Mouse (Mus musculus) heart, adult 2 months (tissue): Measurements from ENCODE around the gene Tiam2. TPM values are rescaled to one million over a fixed set of nuclear protein-coding genes. Genes with fewer than 3 reads are reported as not detected.

Experiments used
- DNase-seq, 2 experiments: peaks; one replicate each; pipeline ENCODE4 v3.0.0; 2021
- H3K27ac ChIP-seq: fragments of 200-600 bp; 2 replicates; pipeline ENCODE4 v1.8.1; 2022
- H3K27me3 ChIP-seq: fragments of 200-500 bp; 2 replicates; pipeline ENCODE4 v1.6.1; 2012; ENCODE audit warnings: mild to moderate bottlenecking, low read length, inconsistent platforms, mixed read lengths; ENCODE audit not compliant: control insufficient read depth, insufficient read depth
- H3K36me3 ChIP-seq: fragments of 200-500 bp; 2 replicates; pipeline ENCODE4 v1.6.1; 2012; ENCODE audit warnings: low read length, inconsistent platforms; ENCODE audit not compliant: control insufficient read depth, insufficient read depth
- H3K4me1 ChIP-seq: fragments of 200-500 bp; 2 replicates; pipeline ENCODE4 v1.6.1; 2011; ENCODE audit warnings: low read length; ENCODE audit not compliant: control insufficient read depth, insufficient read depth
- H3K4me3 ChIP-seq: fragments of 200-600 bp; 2 replicates; pipeline ENCODE4 v1.8.1; 2022
- H3K79me2 ChIP-seq: fragments of 200-500 bp; replicated peaks from 2 replicates; pipeline ENCODE4 v1.6.1; 2012; ENCODE audit warnings: mild to moderate bottlenecking, inconsistent platforms, low read length, moderate library complexity, mixed read lengths; ENCODE audit not compliant: control insufficient read depth, insufficient read depth
- H3K9ac ChIP-seq: fragments of 200-500 bp; 2 replicates; pipeline ENCODE4 v1.6.1; 2012; ENCODE audit warnings: low read depth, mild to moderate bottlenecking, control low read depth, inconsistent platforms, low read length, mixed read lengths
- CTCF ChIP-seq: fragments of 200-600 bp; IDR thresholded peaks from 2 replicates; pipeline ENCODE4 v1.8.1; 2022; ENCODE audit warnings: antibody characterized with exemption, mild to moderate bottlenecking, moderate library complexity
- EP300 ChIP-seq: fragments of 200-500 bp; IDR thresholded peaks from 2 replicates; pipeline ENCODE4 v1.6.1; 2011; ENCODE audit warnings: low read depth, low read length, control low read depth; ENCODE audit not compliant: insufficient read depth
- POLR2A ChIP-seq: fragments of 200-500 bp; IDR thresholded peaks from 2 replicates; pipeline ENCODE4 v1.6.1; 2011; ENCODE audit warnings: mild to moderate bottlenecking, low read depth, low read length, control low read depth; ENCODE audit not compliant: insufficient read depth
- WGBS: fragments of 180-500 bp; shearing (Covaris S2); methylation state at CpG from one replicate; pipeline ENCODE4 v1.1.7; 2018; 5-methylcytosine and 5-hydroxymethylcytosine counted together
- intact Hi-C: fragments of 180-260 bp; cut with DNase I; formaldehyde crosslinking; loops from one replicate; pipeline ENCODE4 v1.15.1; 2025
- polyA plus RNA-seq: library from polyadenylated mRNA; depleted of rRNA; stranded (reverse); fragments of >200 nt; gene quantifications from 2 replicates; pipeline ENCODE4 v1.2.3, GENCODE M21; 2012
- total RNA-seq, 2 experiments: library from RNA; stranded (reverse); gene quantifications; 2 replicates each; pipeline ENCODE4 v1.2.3; 2021

The Tiam2 gene
- total and polyA plus RNA-seq, 3 experiments, result 1.1 to 2.7 (median 2.3) TPM

DNA sequence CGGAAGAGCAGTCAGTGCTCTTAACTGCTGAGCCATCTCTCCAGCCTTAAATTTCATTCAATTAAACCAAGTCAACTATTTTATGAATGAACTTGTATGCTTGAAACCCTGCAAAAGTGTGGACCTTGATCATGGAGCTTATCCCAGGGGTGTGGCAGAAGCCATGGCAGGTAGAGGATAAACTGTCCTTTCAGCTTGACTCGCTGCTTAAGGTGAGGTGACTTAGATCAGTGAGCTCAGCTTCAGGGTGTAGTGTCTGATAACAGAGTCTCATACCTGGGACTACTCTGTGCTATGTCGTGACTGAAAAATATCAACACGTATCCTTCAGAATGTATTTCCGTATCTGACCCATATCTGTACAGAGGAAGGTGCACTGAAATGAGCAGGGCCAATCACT lies 194.0 kb downstream of the Tiam2 start:
- 92% methylated on average over 5 of the region's 5 CpGs for WGBS
- TF ChIP-seq CTCF (no peak), POLR2A (no peak), EP300 (no peak)
- Histone ChIP-seq H3K9ac (no peak overlapping the region), H3K4me3 (no peak overlapping the region), H3K27ac (no peak overlapping the region), H3K4me1 (no peaks in the 10 kb centered on the region), H3K79me2 (no peaks in the 10 kb centered on the region), H3K27me3 (no peaks in the 10 kb centered on the region), H3K36me3 (no peaks in the 10 kb centered on the region)
- intact Hi-C loops, result no loop called here
- no peak for DNase-seq

DNA sequence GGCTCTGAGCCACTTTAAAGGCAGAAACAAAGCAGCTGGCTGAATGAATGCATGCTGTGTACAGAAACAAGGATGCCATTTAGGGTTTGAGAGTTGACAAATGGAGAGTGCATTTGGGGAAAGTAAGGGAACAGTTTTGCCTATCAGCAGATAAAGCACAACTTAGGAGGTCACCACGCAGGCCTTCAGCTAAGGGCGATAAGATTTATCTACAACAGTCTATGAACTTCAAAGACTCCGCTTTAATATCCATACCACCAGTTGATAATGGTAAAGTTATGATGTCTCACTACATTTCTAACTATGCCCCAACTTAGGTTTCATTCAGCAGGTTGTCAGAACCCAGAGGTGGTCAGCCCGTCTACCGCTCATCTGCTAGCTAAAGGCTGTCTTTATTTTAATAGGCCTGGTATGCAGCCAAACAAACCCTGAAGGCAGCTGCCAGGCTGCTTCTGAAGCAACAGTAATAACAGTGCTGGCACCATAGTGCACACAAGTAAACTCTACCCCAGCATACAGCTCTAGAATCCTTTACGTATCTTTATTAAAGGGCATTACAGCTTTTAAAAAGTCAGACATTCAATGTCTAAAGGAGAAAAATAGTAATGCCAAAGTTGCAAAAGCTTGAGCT lies 201.6 kb downstream of the Tiam2 start:
- no peak overlapping the region for H3K9ac ChIP-seq
- no peaks in the 10 kb centered on the region for H3K36me3 ChIP-seq
- no peak for DNase-seq
- H3K4me3 ChIP-seq, result no peak overlapping the region
- TF ChIP-seq EP300 (no peak), POLR2A (no peak), CTCF (no peak)
- H3K27ac ChIP-seq, result no peak overlapping the region
- 53% methylated on average over 6 of the region's 6 CpGs for WGBS
- no peaks in the 10 kb centered on the region for H3K27me3 ChIP-seq
- no peaks in the 10 kb centered on the region for H3K79me2 ChIP-seq
- intact Hi-C loops, result no loop called here
- H3K4me1 ChIP-seq, result no peaks in the 10 kb centered on the region

DNA sequence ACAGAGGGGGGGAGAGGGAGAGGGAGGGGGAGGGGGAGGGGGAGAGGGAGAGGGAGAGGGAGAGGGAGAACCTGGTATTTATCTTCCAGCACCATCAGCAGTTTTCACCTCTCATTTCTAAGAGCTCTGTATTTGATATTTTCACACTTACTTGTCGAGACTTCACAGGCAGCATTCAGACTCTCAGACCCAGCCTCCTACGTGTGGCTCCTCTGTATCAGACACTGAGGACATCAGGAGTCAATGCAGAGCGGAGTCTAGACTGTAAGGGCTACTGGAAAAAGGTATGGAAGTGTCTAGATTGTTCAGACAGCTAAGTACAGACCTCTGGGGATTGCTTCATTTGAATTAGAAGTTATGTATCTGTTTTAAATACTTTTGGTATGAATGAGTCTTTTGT lies 203.2 kb downstream of the Tiam2 start:
- TF ChIP-seq POLR2A (no peak), CTCF (no peak), EP300 (no peak)
- H3K27ac ChIP-seq, result no peak overlapping the region
- H3K9ac ChIP-seq, result no peak overlapping the region
- WGBS, result 69% methylated on average over 3 of the region's 3 CpGs
- H3K4me1 ChIP-seq, result no peaks in the 10 kb centered on the region
- no peaks in the 10 kb centered on the region for H3K27me3 ChIP-seq
- no peak for DNase-seq
- H3K79me2 ChIP-seq, result no peaks in the 10 kb centered on the region
- intact Hi-C loops, result no loop called here
- no peaks in the 10 kb centered on the region for H3K36me3 ChIP-seq
- no peak overlapping the region for H3K4me3 ChIP-seq

DNA sequence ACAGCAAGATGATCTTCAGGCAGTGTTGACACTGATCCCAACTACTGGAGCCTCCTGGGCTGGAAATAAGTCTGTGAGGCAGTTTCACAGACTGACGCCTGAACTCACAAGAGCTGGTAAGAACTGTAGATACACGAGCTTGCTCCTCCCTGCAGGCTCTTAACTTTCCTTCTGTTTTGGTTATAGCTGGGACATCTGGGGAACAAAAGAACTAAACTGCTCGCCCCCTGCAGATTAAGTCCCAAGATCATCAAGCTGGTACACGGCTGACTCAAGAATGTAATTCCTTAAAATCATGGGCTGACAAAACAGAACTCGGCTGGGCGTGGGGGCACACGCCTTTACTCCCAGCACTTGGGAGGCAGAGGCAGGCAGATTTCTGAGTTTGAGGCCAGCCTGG lies 204.2 kb downstream of the Tiam2 start:
- H3K27me3 ChIP-seq, result no peaks in the 10 kb centered on the region
- DNase-seq, result no peak
- H3K4me1 ChIP-seq, result no peaks in the 10 kb centered on the region
- H3K4me3 ChIP-seq, result no peak overlapping the region
- no peak overlapping the region for H3K27ac ChIP-seq
- H3K79me2 ChIP-seq, result no peaks in the 10 kb centered on the region
- 82% methylated on average over 7 of the region's 7 CpGs for WGBS
- intact Hi-C loops, result no loop called here
- no peaks in the 10 kb centered on the region for H3K36me3 ChIP-seq
- no peak overlapping the region for H3K9ac ChIP-seq
- TF ChIP-seq POLR2A (no peak), EP300 (no peak), CTCF (no peak)

DNA sequence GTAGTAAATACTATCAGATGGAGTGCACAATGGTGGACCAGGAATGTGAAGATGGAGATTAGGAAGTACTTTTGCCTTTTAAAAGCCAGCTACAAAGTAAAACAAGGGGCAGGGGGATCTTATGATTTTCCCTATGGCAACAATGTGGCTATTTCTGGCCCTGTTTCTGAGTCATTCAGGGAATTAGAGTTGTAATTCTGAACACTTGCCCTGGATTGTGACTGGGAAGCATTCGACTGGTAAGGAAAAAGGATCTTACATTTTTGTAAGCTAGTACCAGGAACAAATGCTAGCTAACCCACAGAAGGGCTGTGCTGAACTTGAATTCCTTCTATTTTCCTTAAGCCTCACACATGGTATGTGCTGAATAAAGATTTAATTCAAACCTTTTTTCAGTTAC lies 205.3 kb downstream of the Tiam2 start:
- 47% methylated on average over 1 of the region's 1 CpGs for WGBS
- Histone ChIP-seq H3K4me3 (no peak overlapping the region), H3K27ac (no peak overlapping the region), H3K4me1 (no peaks in the 10 kb centered on the region), H3K79me2 (no peaks in the 10 kb centered on the region), H3K9ac (no peak overlapping the region), H3K36me3 (no peaks in the 10 kb centered on the region), H3K27me3 (no peaks in the 10 kb centered on the region)
- TF ChIP-seq CTCF (no peak), POLR2A (no peak), EP300 (no peak)
- intact Hi-C loops, result no loop called here
- DNase-seq, result no peak

DNA sequence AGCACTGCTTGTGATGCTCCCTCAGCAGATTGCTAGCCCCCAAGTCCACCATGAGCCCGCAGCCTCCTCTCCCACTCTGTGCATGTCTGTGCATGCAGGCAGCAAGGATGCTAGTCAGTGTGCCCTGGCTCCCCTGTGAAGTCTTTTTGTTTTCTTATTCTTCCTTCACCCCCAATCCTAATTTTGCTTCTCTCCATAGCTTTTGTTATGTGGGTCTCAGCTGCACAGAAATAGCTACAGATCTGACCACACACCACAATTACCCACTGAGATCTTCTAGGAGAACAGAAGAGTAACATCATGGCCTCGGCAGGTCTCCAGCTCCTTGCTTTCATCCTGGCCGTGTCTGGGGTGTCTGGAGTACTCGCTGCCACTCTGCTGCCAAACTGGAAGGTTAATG lies 205.9 kb downstream of the Tiam2 start, which contains the start of gene Cldn20:
TSS of gene Cldn20 (plus strand) at position 301 of the 400 bp plus-strand sequence.
- Histone ChIP-seq H3K79me2 (no peaks in the 10 kb centered on the region), H3K4me1 (no peaks in the 10 kb centered on the region), H3K27ac (no peak within 1 kb of the TSS), H3K4me3 (no peak within 1 kb of the TSS), H3K27me3 (no peaks in the 10 kb centered on the region), H3K36me3 (no peaks in the 10 kb centered on the region), H3K9ac (no peak within 1 kb of the TSS)
- no peak for DNase-seq
- TF ChIP-seq POLR2A (no peak), EP300 (no peak), CTCF (no peak)
- WGBS, result 90% methylated on average over 4 of the region's 4 CpGs
- intact Hi-C loops, result no loop called here
